Mouse (Mus musculus): ENCODE data around the gene Klhl7.

- TF ChIP-seq POLR2AphosphoS2 (IDR thresholded peaks at IDR 0.05; ENCODE audit: low read length): no peak
- TF ChIP-seq USF1 (IDR thresholded peaks at IDR 0.05; ENCODE audit: low read depth, low read length): no peak
- TF ChIP-seq CTCF (IDR thresholded peaks at IDR 0.05 in 2 of 3, conservative IDR thresholded peaks at IDR 0.05 in 1 of 3; ENCODE audit: control insufficient read depth in 1 of 3, insufficient read depth in 1 of 3, low read depth in 2 of 3, low read length in 3 of 3, poor library complexity in 1 of 3, severe bottlenecking in 1 of 3): no peak
- no peak for TF ChIP-seq UBTF (IDR thresholded peaks at IDR 0.05; ENCODE audit: borderline replicate concordance, insufficient read depth, low read depth, low read length)
- TF ChIP-seq RCOR1 (IDR thresholded peaks at IDR 0.05; ENCODE audit: low read depth, low read length): no peak
- no peak for TF ChIP-seq JUND (IDR thresholded peaks at IDR 0.05; ENCODE audit: low read depth, low read length)
- TF ChIP-seq POLR2A (IDR thresholded peaks at IDR 0.05; ENCODE audit: control insufficient read depth in 1 of 2, insufficient read depth in 1 of 2, low read depth in 1 of 2, low read length in 2 of 2, poor library complexity in 1 of 2): no peak
- no peak for TF ChIP-seq MXI1 (IDR thresholded peaks at IDR 0.05; ENCODE audit: low read depth, low read length)
- no peak for TF ChIP-seq ELF1 (IDR thresholded peaks at IDR 0.05; ENCODE audit: low read depth, low read length)
- TF ChIP-seq SMC3 (IDR thresholded peaks at IDR 0.05; ENCODE audit: low read depth, low read length): no peak
- TF ChIP-seq EP300 (IDR thresholded peaks at IDR 0.05; ENCODE audit: low read depth in 1 of 2, low read length in 2 of 2): no peak
- TF ChIP-seq NELFE (IDR thresholded peaks at IDR 0.05; ENCODE audit: low read depth, low read length): no peak
- TF ChIP-seq SIN3A (IDR thresholded peaks at IDR 0.05; ENCODE audit: low read length): no peak
These were observed 11.9 kb downstream of the Klhl7 start for GRCm38 (mm10) chr5:24112116-24112903.
